Mouse (Mus musculus): Measurements from ENCODE around the gene Ryk. TPM values are rescaled to one million over a fixed set of nuclear protein-coding genes. Genes with fewer than 3 reads are reported as not detected.
"Not testable (repeated sequence)": the region's sequence is repeated elsewhere in the genome, so short reads cannot be mapped to it uniquely, and the experiment has no call there.

Ryk gene
- total RNA-seq, 2 experiments from 2014 or later: 61.3 to 71.5 TPM

- DNase-seq: no peak
These were observed 70.2 kb downstream of the Ryk start for GRCm38 (mm10) chr9:102904952-102905351.

- DNase-seq: no peak
These were observed 72.1 kb downstream of the Ryk start for GRCm38 (mm10) chr9:102906781-102907180.

GRCm38 (mm10) chr9:102907521-102908246, 73.0 kb downstream of the Ryk start:
- DNase-seq: no peak

GRCm38 (mm10) chr9:102911526-102911925, 76.8 kb downstream of the Ryk start:
- no peak for DNase-seq

- no peak for DNase-seq
These were observed 77.9 kb downstream of the Ryk start for GRCm38 (mm10) chr9:102912516-102913035.

GRCm38 (mm10) chr9:102913597-102913996, 78.9 kb downstream of the Ryk start:
- DNase-seq: not testable (repeated sequence)

- DNase-seq: no peak
These were observed 79.9 kb downstream of the Ryk start for GRCm38 (mm10) chr9:102914583-102914982.

GRCm38 (mm10) chr9:102915292-102915854, 80.7 kb downstream of the Ryk start:
- no peak for DNase-seq

- no peak for DNase-seq
These were observed 81.4 kb downstream of the Ryk start for GRCm38 (mm10) chr9:102916076-102916475.

- peak in 1 of 2 experiments; percentile 13 for DNase-seq
These were observed 82.9 kb downstream of the Ryk start for GRCm38 (mm10) chr9:102917532-102918129.

- DNase-seq: no peak
These were observed 84.8 kb downstream of the Ryk start for GRCm38 (mm10) chr9:102919486-102919885.

- no peak for DNase-seq
These were observed 87.1 kb downstream of the Ryk start for GRCm38 (mm10) chr9:102921791-102922190.

GRCm38 (mm10) chr9:102922866-102923434, 88.2 kb downstream of the Ryk start:
- DNase-seq: no peak

GRCm38 (mm10) chr9:102923836-102924235, 89.1 kb downstream of the Ryk start:
- DNase-seq: no peak

- DNase-seq: no peak
These were observed 90.1 kb downstream of the Ryk start for GRCm38 (mm10) chr9:102924627-102925316.

- no peak for DNase-seq
These were observed 91.4 kb downstream of the Ryk start for GRCm38 (mm10) chr9:102926137-102926536.

- DNase-seq: no peak
These were observed 95.1 kb downstream of the Ryk start for GRCm38 (mm10) chr9:102929776-102930175.

- DNase-seq: peak; percentile 6 to 23
These were observed 99.4 kb downstream of the Ryk start for GRCm38 (mm10) chr9:102933925-102934721.

GRCm38 (mm10) chr9:102942221-102942620, 107.5 kb downstream of the Ryk start:
- no peak for DNase-seq

- no peak for DNase-seq
These were observed 110.2 kb downstream of the Ryk start for GRCm38 (mm10) chr9:102944891-102945290.

- DNase-seq: no peak
These were observed 111.8 kb downstream of the Ryk start for GRCm38 (mm10) chr9:102946469-102947015.

Data from adrenal gland, postnatal 36 days (tissue).